Mouse (Mus musculus): ENCODE results near the gene Pex14.
A peak's percentile ranks its signal among the peaks of the same experiment; 100 is the strongest.
"Not testable (repeated sequence)": the region's sequence is repeated elsewhere in the genome, so short reads cannot be mapped to it uniquely, and the experiment has no call there.

Gene Pex14

DNA sequence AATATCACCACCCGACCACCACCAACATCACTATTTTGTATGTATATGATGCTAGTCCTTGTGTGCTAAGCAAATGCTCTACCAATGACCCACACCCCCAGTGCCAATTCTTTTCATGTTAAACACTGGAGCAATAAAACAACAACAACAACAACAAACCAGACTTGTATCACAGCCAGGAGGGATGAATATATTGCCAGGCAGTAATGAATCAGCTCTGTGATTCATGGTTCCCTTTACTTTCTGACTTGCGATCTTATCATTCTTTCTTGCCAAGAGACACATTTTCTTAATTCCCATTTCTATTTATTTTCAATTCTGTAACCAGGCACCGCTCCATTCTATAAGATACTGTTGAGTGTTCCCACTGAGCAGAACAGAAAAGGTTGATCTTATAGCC lies 1.8 kb upstream of the Pex14 start:
- no peak for DNase-seq

DNA sequence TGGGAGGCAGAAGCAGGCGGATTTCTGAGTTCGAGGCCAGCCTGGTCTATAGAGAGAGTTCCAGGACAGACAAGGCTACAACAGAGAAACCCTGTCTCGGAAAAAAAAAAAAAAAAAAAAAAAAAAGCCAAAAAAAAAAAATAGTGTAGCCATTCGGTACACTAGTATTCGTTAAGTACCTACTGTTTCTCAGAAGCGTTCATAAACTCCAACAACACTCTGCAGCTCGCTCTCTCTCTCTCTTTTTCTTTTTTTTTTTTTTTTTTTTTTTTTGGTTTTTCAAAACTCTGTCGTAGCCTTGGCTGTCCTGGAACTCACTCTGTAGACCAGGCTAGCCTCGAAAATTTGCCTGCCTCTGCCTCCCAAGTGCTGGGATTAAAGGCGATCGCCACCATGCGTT lies 773 bp upstream of the Pex14 start:
- not testable (repeated sequence) for DNase-seq

DNA sequence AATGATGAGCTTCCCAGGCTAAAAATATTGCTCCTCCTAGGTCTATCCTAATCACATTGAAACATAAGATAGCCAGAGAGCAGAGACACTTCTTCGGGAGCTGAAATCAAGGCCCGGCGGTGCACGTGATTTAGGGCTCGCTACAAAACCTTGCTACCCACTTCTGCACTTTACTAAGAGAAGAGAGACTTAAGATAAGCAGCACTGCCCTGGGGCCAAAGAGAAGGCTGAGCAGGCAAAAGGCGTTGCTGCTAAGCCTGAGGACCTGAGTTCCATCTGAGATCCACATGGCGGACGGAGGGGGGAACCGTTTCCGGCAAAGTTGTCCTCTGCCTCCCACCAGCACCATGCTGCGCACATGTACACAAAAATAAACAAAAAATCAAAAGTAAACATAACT lies 1.1 kb downstream of the Pex14 start:
- no peak for DNase-seq

DNA sequence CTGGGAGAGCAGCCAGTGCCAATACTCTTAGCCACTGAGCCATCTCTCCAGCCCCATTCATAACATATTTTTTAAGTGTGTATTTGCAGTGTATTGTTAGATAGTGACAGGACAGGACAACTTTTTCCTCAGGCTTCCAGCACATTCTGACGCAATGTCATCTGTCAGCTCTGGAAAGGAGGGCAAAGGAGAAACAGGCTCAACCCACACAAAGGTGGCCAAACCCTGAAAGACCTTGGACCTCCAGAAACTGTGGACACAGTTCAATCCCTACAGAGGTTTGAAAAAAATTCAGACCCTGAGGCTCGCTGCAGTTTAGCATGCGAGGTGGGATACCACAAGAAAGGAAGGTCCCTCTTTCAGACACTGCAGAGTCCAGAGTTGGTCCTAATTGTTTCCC lies 1.7 kb downstream of the Pex14 start:
- DNase-seq = no peak

DNA sequence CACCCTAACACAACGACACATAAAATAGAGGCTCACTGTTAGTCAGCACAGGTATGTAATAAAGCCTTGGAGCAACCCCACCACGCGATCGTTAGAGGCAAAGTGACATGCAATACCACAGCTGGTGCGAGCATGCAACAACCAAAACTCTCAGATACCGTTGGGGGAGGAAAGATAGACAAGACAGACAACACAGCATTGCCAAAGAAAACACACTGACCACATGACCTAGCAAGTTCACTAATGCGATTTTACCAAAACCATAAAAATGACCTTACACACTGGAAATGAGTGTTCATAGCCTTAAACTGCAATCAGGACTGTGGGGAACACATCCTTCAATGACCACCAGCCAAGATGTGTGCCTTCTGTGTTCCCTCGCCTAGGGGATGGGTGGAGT lies 8.3 kb downstream of the Pex14 start:
- DNase-seq = no peak

DNA sequence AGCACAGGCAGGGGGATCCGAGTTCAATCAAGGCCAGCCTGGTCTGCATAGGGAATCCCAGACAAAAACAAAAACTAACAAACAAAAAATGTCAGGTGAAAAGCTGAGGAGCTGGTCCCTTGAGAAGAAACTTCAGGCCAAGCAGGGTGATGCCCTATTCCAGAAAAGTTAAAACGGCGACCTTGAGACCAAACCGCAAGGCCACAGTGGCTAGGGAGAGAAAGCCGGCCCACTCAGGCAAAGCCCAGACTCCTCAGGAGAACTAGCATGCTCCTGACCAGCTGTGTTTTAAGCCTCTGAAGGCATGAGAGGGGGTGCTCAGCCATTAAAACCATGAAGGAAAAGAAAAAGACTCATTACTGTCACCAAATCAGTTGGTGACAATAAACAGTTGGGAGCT lies 14.3 kb downstream of the Pex14 start:
- no peak for DNase-seq

DNA sequence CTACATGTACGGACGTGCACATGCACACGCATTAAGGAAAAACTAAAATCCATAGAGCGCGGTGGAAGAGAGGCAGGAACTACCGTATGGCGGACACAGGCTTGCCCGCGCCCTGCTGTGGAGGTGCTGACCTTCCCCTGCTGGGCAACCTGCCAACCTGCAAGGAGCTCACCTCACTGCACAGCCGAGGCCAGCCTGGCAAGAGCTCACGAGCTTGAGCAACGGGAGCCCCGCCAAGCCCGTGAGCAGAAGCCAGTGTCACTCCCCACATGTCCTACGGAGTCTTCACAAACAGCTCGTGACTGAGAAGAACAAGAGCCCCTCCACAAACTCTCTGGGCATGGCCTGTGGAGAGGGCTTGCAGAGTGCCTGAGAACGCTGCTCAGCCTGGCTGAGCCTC lies 18.1 kb downstream of the Pex14 start:
- DNase-seq = peak; percentile 92

DNA sequence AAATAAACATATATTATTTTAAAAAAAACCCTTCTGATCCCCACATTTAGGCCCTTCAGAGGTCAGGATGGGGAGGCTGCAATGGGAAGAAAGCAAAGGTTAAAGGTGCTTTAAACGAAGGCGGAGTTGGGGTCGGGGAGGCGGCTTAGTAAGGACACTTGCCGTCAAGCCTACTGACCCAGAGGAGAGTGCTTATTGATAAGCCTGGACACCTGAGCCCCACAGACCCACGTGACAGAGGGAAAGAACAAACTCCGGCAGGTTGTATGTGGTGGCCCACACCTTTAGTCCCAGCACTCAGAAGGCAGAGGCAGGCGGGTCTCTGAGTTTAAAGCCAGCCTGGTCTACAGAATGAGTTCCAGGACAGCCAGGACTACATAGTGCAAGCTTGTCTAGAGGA lies 19.6 kb downstream of the Pex14 start:
- DNase-seq = no peak

DNA sequence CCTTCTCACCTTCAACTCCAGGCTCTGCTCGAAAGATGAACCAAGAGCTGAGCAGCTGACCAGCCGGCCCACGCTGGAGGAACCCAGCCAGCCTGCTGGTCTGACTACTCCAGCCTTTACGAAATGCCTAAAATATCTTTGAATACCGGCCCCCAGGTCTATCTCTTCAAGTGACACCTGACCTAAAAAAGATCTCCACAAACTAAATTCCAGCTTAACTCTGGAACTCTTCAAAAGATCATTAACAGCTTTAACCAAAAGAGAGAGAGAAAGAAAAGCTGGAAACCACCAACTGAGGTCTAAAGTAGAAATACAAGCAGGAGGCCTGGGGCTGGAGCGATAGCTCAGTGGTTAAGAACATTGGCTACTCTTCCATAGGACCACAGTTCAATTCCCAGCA lies 20.0 kb downstream of the Pex14 start:
- DNase-seq = no peak

DNA sequence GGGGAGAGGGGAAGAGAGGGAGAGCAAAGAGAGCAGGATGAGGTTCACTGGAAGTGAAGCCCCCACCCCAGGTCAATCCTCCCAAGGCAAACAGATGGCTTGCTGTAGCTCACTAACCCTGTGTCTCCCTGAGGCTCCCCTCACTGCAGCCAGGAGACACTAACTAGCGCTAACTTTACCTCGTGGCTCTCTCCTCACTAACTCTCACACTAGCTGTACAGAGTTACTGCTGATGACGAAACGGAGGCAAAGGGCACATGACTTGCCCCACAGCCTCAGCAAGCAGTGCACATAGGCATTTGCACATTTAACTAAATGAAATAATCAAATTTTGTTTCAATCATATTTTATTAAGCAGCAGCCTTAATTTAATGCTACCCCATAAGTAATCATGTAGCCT lies 21.4 kb downstream of the Pex14 start:
- peak; percentile 40 for DNase-seq

DNA sequence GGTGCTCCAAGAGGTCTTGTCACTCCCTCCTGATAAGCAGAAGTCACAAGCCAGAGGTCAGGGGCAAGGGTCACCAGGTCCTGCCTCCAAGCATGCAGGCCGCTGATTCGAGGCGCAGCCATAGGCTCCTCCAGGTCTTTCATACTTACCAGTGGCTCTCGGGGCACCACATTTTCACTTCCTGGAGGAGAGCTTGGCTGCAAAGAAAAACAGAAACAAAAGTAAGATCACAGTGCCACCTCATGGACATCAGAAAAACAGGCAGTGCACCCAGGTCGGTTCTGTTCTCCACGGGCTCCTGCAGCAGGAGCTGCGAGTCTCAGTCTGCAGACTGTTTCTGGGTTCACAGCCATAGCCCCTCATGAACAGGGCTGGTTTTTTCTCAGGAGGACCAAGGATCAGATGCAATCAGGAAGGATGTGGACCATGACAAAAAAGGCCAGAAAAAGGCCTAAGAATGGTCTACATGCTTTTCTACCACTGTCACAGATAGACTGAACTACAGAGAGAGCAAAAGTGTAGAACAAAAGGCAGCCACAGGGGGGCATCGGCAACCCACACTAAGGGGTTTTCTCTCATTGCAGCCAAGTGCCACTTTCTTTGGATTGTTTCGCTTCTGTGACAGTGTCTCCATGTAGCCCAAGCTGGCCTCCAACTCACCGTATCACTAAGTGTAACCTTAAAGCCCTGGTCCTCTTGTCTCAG lies 23.7 kb downstream of the Pex14 start:
- DNase-seq = peak; percentile 72

DNA sequence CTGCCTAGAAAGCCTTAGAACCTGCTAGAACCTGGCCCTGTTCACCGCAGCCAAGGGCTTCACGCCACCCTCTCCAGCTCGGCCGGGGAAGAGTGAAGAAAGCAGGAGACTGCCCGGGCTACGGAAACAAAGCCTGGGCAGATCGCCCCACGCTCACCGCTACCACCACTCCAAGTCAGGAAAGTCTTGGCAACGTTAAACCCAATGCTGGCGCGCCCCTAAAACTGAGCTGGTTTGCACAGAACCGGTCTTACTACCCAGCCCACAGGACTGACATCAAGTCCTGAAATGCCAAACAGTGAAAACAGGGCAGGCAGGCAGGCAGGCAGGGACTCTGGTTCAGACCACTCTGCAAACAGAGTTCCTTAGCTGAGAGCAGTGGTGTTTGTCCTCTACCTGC lies 24.6 kb downstream of the Pex14 start:
- no peak for DNase-seq

DNA sequence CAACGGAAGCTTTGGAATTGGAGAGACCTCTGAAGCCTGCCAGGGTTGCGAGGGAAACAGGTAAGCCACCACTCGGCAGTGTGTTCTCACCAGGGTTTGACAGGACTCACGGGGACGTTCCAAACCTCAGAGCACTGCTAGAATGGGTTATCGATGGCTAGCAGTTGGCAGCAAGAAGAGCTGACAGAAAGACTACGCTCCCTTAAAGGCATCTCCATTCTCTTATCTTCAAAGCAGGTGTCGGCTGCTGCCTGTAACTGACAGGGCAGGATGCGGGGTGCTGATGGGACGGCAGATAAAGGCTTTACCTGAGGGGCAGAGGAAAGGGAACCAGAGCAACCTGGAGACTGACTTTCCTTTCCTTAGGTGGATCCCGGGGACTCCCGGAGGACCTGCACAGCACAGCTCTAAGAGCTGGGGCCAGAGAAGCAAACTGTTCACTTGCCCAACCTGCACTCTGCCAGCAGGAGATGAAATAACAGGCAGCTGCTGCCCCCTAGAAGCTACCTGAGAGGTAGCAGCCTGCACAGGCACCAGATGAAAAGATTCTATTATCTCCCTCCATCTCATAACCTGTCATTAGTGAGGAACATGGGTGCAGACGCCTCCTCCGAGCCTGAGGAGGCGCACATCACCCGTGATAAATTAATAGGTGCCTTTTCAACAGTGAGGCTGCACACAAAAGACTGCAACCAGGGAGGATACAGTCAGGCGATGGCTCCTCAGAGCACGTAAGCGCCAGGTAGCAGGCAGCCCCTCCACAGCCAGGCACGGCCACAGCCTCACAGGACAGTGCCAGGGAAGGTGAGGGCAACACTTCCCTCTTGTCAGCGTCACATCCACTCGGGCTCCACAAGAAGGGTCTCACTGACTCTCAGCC lies 32.8 kb downstream of the Pex14 start:
- DNase-seq = no peak

DNA sequence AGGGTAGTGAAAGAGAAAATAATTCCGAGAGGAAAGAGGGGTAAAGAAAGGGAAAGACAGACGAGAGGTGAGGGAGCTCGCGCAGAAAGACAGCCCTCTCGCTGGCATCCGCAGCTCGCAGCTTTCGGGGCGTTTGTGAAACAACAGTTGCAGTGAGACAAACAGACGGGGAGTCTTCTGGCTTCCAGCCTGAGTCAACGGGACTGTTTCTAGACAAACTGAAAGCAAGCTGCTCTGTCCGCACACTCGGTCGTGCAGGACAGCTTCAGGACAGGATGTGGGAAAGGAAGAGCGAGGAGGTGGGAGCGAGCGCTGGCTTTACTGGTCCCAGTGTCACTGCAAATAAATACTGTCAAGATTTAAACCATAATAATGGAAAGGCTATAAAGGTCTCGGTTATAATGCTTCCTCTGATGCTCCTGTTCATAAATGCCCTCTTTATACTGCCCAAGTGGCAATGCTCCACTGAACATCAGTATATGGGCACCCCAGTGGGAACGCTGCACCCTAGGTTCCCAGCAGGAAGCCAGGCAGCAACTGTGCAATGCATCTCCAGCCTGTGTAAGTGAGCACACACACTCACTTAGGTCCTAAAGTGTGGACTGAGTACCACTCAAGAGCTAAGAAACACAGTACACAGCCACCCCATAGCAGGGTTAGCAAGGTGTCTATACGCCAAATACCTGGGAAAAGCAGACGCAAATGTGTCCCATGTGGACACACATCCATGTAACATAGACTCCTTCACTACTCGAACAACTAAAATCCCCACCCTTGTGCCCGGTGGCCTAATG lies 35.4 kb downstream of the Pex14 start:
- no peak for DNase-seq

DNA sequence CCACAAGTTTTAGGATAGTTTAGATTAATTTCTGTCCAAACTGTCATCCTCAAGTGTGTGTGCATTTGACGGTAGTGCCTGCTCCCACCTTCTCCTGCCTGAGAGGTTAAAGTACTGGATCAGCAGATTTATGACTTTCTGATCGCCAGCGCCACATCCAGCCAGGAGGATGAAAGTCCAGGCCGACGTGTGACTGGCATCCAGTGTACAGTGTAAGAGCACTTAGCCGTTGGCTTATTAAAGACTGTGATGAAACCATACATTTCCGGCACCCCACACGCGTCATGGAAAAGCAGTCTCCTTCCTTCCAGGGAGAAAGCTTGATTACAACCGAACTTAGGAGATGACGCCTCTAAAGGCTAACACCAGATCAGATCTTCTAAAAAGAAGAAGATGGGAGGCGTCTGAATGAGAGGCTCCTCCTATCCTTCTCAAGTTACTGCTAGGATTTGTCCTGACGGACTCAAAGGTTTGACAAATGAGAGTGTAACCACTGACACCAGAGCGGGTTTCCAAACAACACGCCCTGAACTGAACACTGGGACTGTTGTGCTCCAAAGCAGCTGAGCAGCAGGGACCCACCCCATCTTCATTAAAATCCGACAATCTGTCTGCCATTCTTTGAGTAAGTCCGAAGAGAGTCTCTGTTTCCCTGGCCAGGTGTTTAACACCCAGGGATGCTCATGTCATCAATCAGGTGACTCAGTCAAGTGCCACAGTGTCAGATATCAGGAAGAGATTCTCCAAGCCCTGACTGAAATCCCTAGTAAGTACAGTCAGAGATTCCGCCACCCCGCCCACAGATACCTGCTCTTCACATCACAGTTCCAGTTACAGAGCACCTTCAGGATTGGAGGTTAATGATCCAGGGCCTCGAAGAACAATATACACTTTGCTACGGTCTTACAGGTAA lies 37.0 kb downstream of the Pex14 start:
- no peak for DNase-seq

DNA sequence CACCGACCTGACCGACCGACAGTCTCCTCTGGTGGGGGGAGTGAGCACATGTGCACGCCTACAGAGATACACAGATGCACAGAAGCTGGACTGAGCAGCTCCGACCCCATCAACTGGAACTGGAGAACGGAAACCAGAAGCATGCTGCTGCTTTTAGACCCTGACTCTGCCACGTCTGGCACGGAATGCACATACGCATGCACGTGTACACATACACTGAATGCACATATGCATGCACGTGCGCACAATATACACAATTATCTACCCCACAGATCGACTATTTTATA lies 38.3 kb downstream of the Pex14 start:
- no peak for DNase-seq

DNA sequence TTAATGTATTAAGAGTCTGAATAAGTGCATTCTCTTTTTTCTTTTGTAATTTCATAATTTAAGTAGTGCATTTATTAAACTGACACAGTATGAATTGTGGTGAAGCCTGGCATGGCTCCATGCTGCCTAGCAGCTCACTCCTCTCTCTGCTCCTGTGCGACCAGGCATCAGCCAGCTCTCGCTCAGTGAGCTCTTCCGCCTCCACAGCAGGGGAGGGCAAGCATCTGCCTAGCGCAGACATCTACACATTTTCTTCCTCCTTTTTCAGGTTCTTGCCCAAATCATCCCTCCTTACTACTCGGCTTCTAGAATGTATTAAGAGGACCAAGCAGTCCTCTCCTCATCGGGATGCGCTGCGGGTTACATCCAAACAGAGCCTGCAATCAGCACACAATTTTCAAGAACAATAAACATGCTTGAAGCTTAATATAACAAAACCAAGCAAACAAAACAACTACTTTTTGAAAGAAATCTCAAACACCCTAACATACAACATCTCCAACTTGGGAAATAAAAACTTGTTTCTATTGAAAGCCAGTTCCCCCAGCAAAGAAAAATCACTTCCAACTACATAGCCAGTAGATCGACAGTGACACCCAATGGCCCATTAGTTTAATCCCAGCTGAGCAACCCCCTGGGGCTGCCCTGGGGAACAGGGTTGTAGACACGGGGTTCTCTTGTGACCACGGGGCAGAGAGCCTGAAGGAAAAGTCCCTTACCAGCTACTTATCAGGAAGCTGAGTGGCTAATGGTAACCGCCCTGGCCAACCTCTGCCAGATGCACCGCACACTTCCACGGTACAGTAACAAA lies 38.9 kb downstream of the Pex14 start:
- DNase-seq = no peak

DNA sequence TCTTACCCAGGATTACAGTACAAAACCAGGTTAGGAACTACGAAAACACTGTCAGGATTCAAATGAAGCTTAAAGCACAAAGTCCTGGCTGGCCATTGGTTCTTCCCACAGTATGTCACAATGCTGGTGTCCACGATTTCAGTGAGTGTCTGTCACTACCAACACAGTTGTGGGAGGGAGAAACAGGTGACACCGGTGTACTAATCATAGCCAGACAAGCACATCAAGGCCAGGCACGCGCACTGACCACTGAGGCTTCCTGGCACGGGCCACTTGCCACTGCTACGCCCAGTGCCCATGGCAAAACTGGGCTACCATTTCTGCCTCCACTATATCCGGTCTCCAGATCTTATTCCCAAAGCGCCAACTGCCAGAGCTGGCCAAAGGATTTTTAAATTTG lies 40.0 kb downstream of the Pex14 start:
- DNase-seq = no peak

DNA sequence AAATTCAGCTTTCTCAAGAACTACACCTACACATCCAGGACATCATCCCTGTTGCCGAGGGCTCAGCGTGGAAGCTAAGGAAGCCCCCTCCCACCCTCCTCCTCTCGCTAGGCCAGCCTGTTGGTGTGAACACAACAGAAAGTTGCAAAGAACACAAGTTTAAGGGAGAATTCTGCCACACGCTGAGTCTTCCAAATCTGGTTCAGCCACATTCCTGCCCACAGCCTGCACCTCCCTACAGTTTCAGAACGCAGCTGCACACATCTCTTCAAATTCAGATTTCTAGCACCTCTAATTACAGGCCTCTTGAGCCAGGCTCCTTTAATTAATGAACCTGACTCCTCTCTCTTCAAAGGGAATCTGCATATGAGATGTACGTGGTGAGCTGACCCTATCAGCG lies 41.4 kb downstream of the Pex14 start:
- DNase-seq = no peak

DNA sequence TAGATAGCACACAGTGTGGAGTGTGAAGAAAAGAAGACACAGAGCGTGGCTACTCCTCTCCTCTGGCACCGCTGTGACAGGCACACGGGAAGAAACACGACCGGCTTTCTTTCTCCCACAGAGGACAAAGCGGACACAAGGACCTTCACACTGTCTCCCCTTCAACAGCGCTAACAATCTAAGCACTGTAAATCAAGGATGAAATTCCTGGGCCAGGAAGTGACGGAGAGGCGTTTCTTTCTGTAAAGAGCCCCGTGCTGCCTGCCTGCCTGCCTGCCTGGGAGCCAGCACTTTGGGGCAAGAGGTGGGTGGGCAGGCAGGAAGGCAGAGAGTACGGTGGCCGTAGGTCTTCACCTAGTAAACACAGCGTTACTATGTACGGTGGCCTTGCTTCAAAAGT lies 42.2 kb downstream of the Pex14 start:
- DNase-seq = no peak

DNA sequence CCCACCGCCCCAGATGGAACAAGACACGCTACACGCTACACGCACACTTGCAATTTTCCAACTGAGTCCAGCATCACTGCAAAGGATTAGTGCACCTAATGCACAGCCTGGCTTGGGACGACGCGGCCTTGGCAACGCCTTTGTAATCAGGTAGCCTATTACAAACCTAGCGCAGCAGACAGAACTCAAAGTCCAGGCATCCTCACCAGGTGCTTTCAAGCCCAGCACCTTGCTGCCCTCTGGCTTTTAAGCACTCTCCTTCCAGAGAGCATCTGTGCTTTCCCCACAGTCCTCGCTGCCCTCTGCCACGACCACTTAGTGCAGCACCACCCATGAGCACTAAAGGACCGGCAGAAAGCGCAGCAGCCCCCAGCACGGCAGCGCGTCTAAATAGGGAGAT lies 42.7 kb downstream of the Pex14 start:
- DNase-seq = no peak

DNA sequence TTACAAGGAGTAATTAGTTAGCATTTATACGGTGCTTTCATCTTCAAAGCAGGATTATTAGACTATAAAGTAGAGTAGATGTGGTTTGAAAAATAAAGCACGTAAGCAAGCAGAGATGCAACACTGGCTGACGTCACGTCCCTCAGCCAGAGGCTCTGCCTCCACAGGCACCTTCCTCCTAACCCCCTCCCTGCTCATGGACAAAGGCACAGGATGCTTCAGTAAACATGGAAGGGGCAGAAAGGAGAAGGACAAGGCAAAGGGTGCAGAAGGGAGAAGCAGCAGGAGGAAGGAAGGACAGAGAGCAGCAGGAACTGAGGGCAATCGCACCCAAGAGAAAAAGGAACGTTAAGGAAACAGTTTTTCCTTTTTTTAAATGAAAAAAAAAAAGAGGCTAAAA lies 43.8 kb downstream of the Pex14 start:
- no peak for DNase-seq

Data from kidney, adult 11 months (tissue).